Comparison of ENCODE assay signal across 8 mouse cellular contexts in genomic region chr11:100395200-100395599, GRCm38 (mm10). TPM values are rescaled to one million over a fixed set of nuclear protein-coding genes. Genes with fewer than 3 reads are reported as not detected.
DNase-seq lines count a peak whose midpoint lies in the region; ATAC-seq and TF ChIP-seq lines count a peak whose summit lies in the region.

No protein-coding gene starts in this region.

- ATAC-seq in hindbrain, embryonic 16.5 days: no peak
- no peak for ATAC-seq in liver, embryonic 13.5 days (ENCODE audit: low read depth)
- no peak for ATAC-seq in erythroid progenitor cell, adult 5-6 weeks (replicated peaks; ENCODE audit: low FRiP score, poor library complexity, severe bottlenecking)

- peak overlapping the region; percentile 82 for H3K4me2 ChIP-seq in hindbrain, embryonic 16.5 days (ENCODE audit: low read length)
- H3K4me2 ChIP-seq in liver, embryonic 13.5 days: peak overlapping the region; percentile 72

- no peaks in the 10 kb centered on the region for H3K9me3 ChIP-seq in E14TG2a.4 (ENCODE audit: low read length)
- no peaks in the 10 kb centered on the region for H3K9me3 ChIP-seq in hindbrain, embryonic 16.5 days (ENCODE audit: control insufficient read depth, low read length)
- H3K9me3 ChIP-seq in liver, embryonic 13.5 days (replicated peaks): no peaks in the 10 kb centered on the region

- H3K4me1 ChIP-seq in E14TG2a.4 (replicated peaks; ENCODE audit: low read depth, low read length): peaks cover 91% of the 10 kb centered on the region
- peaks cover 17% of the 10 kb centered on the region for H3K4me1 ChIP-seq in bone marrow macrophage, adult 2 months (ENCODE audit: control insufficient read depth, insufficient read depth, low read length)
- peaks cover 28% of the 10 kb centered on the region for H3K4me1 ChIP-seq in hindbrain, embryonic 16.5 days (ENCODE audit: control insufficient read depth, insufficient read depth, low read depth, low read length)
- H3K4me1 ChIP-seq in liver, embryonic 13.5 days (replicated peaks): peaks cover 81% of the 10 kb centered on the region

- TF ChIP-seq POLR2A in bone marrow macrophage, adult 2 months (IDR thresholded peaks at IDR 0.05; ENCODE audit: borderline replicate concordance, low read depth, low read length): no peak

- H3K9ac ChIP-seq in hindbrain, embryonic 16.5 days (ENCODE audit: low read depth, low read length): peak overlapping the region; percentile 19
- H3K9ac ChIP-seq in liver, embryonic 13.5 days: no peak overlapping the region

- H3K27ac ChIP-seq in bone marrow macrophage, adult 2 months (ENCODE audit: insufficient read depth, low read depth, low read length): no peak overlapping the region
- no peak overlapping the region for H3K27ac ChIP-seq in hindbrain, embryonic 16.5 days (ENCODE audit: low read depth, low read length)
- H3K27ac ChIP-seq in liver, embryonic 13.5 days: peak overlapping the region; percentile 2; the same call in 1 of the 2 replicates

- no peak for TF ChIP-seq CTCF in E14TG2a.4 (conservative IDR thresholded peaks at IDR 0.05; ENCODE audit: low read length)
- no peak for TF ChIP-seq CTCF in bone marrow macrophage, adult 2 months (IDR thresholded peaks at IDR 0.05; ENCODE audit: low read depth, low read length)

- peaks cover 32% of the 10 kb centered on the region for H3K36me3 ChIP-seq in E14TG2a.4 (ENCODE audit: insufficient read depth, low read length)
- no peaks in the 10 kb centered on the region for H3K36me3 ChIP-seq in hindbrain, embryonic 16.5 days (ENCODE audit: control insufficient read depth, insufficient read depth, low read length)
- no peaks in the 10 kb centered on the region for H3K36me3 ChIP-seq in liver, embryonic 13.5 days

- no peaks in the 10 kb centered on the region for H3K27me3 ChIP-seq in E14TG2a.4 (ENCODE audit: insufficient read depth, low read length)
- H3K27me3 ChIP-seq in hindbrain, embryonic 16.5 days (replicated peaks; ENCODE audit: control insufficient read depth, insufficient read depth, low read length): no peaks in the 10 kb centered on the region
- H3K27me3 ChIP-seq in liver, embryonic 13.5 days: peaks cover 48% of the 10 kb centered on the region

- peak overlapping the region; percentile 91 for H3K4me3 ChIP-seq in E14TG2a.4 (replicated peaks; ENCODE audit: low read length)
- peak overlapping the region; percentile 11; the same call in 1 of the 2 replicates for H3K4me3 ChIP-seq in bone marrow macrophage, adult 2 months (ENCODE audit: insufficient read depth, low read length)
- 0 out of 2 replicates have a peak overlapping the region, but pooled peaks have one; percentile 3 for H3K4me3 ChIP-seq in hindbrain, embryonic 16.5 days (ENCODE audit: low read length)
- peak overlapping the region; percentile 60 for H3K4me3 ChIP-seq in liver, embryonic 13.5 days (replicated peaks)

- 41% methylated on average over 11 of the region's 11 CpGs for WGBS in hindbrain, embryonic 16.5 days
- 10% methylated on average over 11 of the region's 11 CpGs for WGBS in liver, embryonic 13.5 days (ENCODE audit: insufficient replicate concordance)

- peak; percentile 72 to 84 for DNase-seq in gastrocnemius, adult 8-10 months (ENCODE audit: low spot score in 2 of 2)
- DNase-seq in liver, embryonic 13.5 days: no peak
- peak; percentile 85 for DNase-seq in skeletal muscle tissue, adult 2 months (ENCODE audit: low read depth, low spot score)
- no peak for DNase-seq in spleen, adult 18-20 months

RNA-seq across cellular contexts. Expression of gene Jup, which starts 2.4 kb away (rescaled TPM):
- 7.3 and 15.0 TPM in 2 replicates for polyA plus RNA-seq in bone marrow macrophage, adult 2 months (2012; ENCODE audit: insufficient read depth, insufficient read length, missing spikeins)
- total RNA-seq in gastrocnemius, adult 8-10 months (2022): 10 to 100 TPM; 52.8 to 86.6 (median 56.6) TPM
- 68.8 and 77.7 TPM in 2 replicates for polyA plus RNA-seq in hindbrain, embryonic 16.5 days (2015; fragmentation: Nextera tagmentation; extraction: Ambion mirVana)
- 13.2 and 15.5 TPM in 2 replicates for polyA plus RNA-seq in liver, embryonic 13.5 days (2015; fragmentation: Nextera tagmentation; extraction: Ambion mirVana)
- 7.2 and 10.1 TPM in 2 replicates for total RNA-seq in erythroid progenitor cell, adult 5-6 weeks (2015; ENCODE audit: low replicate concordance)
- 1.9 and 5.5 TPM in 2 replicates for total RNA-seq in erythroid progenitor cell, adult 5-6 weeks (2017; ENCODE audit: low replicate concordance)

RNA-seq across cellular contexts. Expression of gene P3h4, which starts 19.4 kb away (rescaled TPM):
- polyA plus RNA-seq in bone marrow macrophage, adult 2 months (2012; ENCODE audit: insufficient read depth, insufficient read length, missing spikeins): 0.67 TPM in 1 of 2 replicates, not detected in the other
- 1 to 10 TPM; 1.5 to 3.5 (median 2.3) TPM for total RNA-seq in gastrocnemius, adult 8-10 months (2022)
- polyA plus RNA-seq in hindbrain, embryonic 16.5 days (2015; fragmentation: Nextera tagmentation; extraction: Ambion mirVana): 21.5 and 25.5 TPM in 2 replicates
- polyA plus RNA-seq in liver, embryonic 13.5 days (2015; fragmentation: Nextera tagmentation; extraction: Ambion mirVana): 5.8 and 6.0 TPM in 2 replicates
- not detected in 2 replicates for total RNA-seq in erythroid progenitor cell, adult 5-6 weeks (2015; ENCODE audit: low replicate concordance)
- not detected in 2 replicates for total RNA-seq in erythroid progenitor cell, adult 5-6 weeks (2017; ENCODE audit: low replicate concordance)

RNA-seq across cellular contexts. Expression of gene Fkbp10, which starts 20.3 kb away (rescaled TPM):
- polyA plus RNA-seq in bone marrow macrophage, adult 2 months (2012; ENCODE audit: insufficient read depth, insufficient read length, missing spikeins): 1.3 and 1.6 TPM in 2 replicates
- total RNA-seq in gastrocnemius, adult 8-10 months (2022): 1 to 10 TPM; 1.1 to 3.3 (median 2.9) TPM
- 29.2 and 33.1 TPM in 2 replicates for polyA plus RNA-seq in hindbrain, embryonic 16.5 days (2015; fragmentation: Nextera tagmentation; extraction: Ambion mirVana)
- polyA plus RNA-seq in liver, embryonic 13.5 days (2015; fragmentation: Nextera tagmentation; extraction: Ambion mirVana): 11.8 and 13.1 TPM in 2 replicates
- not detected in 2 replicates for total RNA-seq in erythroid progenitor cell, adult 5-6 weeks (2015; ENCODE audit: low replicate concordance)
- not detected in 2 replicates for total RNA-seq in erythroid progenitor cell, adult 5-6 weeks (2017; ENCODE audit: low replicate concordance)

RNA-seq across cellular contexts. Expression of gene Hap1, which starts 39.3 kb away (rescaled TPM):
- 0.68 and 1.2 TPM in 2 replicates for polyA plus RNA-seq in bone marrow macrophage, adult 2 months (2012; ENCODE audit: insufficient read depth, insufficient read length, missing spikeins)
- under 1 TPM in 2 of 4 experiments, not detected in 2; 0.16 TPM for total RNA-seq in gastrocnemius, adult 8-10 months (2022)
- 316 and 333 TPM in 2 replicates for polyA plus RNA-seq in hindbrain, embryonic 16.5 days (2015; fragmentation: Nextera tagmentation; extraction: Ambion mirVana)
- 0.37 and 0.50 TPM in 2 replicates for polyA plus RNA-seq in liver, embryonic 13.5 days (2015; fragmentation: Nextera tagmentation; extraction: Ambion mirVana)
- total RNA-seq in erythroid progenitor cell, adult 5-6 weeks (2015; ENCODE audit: low replicate concordance): not detected in 2 replicates
- 0.13 TPM in 1 of 2 replicates, not detected in the other for total RNA-seq in erythroid progenitor cell, adult 5-6 weeks (2017; ENCODE audit: low replicate concordance)

RNA-seq across cellular contexts. Expression of gene Nt5c3b, which starts 46.4 kb away (rescaled TPM):
- 13.0 and 17.6 TPM in 2 replicates for polyA plus RNA-seq in bone marrow macrophage, adult 2 months (2012; ENCODE audit: insufficient read depth, insufficient read length, missing spikeins)
- total RNA-seq in gastrocnemius, adult 8-10 months (2022): 1 to 10 TPM; 6.2 to 8.4 (median 7.7) TPM
- 127 TPM in 2 replicates for polyA plus RNA-seq in hindbrain, embryonic 16.5 days (2015; fragmentation: Nextera tagmentation; extraction: Ambion mirVana)
- polyA plus RNA-seq in liver, embryonic 13.5 days (2015; fragmentation: Nextera tagmentation; extraction: Ambion mirVana): 25.1 and 27.6 TPM in 2 replicates
- 2.5 TPM in 2 replicates for total RNA-seq in erythroid progenitor cell, adult 5-6 weeks (2015; ENCODE audit: low replicate concordance)
- total RNA-seq in erythroid progenitor cell, adult 5-6 weeks (2017; ENCODE audit: low replicate concordance): 0.26 TPM in 1 of 2 replicates, not detected in the other

Comparison
In these comparisons a context has a peak if more than half of its experiments do, and no peak if none do; other contexts are left out.
1. H3K4me3 ChIP-seq: peak in every context shown above with its lines; median percentile 91 in E14TG2a.4; 60 in liver, embryonic 13.5 days; 11 in bone marrow macrophage, adult 2 months; 3 in hindbrain, embryonic 16.5 days.
2. DNase-seq: peak in gastrocnemius, adult 8-10 months (2 of 2) and skeletal muscle tissue, adult 2 months (single experiment); none in liver, embryonic 13.5 days (single experiment) and spleen, adult 18-20 months (0 of 2).